In genomic region chr9:79890488-79890887, GRCm38 (mm10) we compare ENCODE assay signal across 17 mouse cellular contexts.
DNase-seq lines count a peak whose midpoint lies in the region; ATAC-seq and TF ChIP-seq lines count a peak whose summit lies in the region.
"Had no signal": no experiment of that assay in that cellular context is flagged by ENCODE, and none has a peak within 500 bp of the region (broad histone marks: within the 10 kb centered on the region; RNA-seq: fewer than 3 reads in every experiment).

No protein-coding gene starts in this region.

- H3K4me1 ChIP-seq in heart, embryonic 13.5 days: peaks cover 52% of the 10 kb centered on the region
- H3K4me1 ChIP-seq in heart, embryonic 10.5 days: peaks cover 40% of the 10 kb centered on the region
- no peaks in the 10 kb centered on the region for H3K4me1 ChIP-seq in hindbrain, postnatal 0 days (ENCODE audit: insufficient read depth, low read length)
- peaks cover 5% of the 10 kb centered on the region; the same call in 1 of the 2 replicates for H3K4me1 ChIP-seq in neural tube, embryonic 14.5 days (ENCODE audit: control insufficient read depth, insufficient read depth, low read length)

- ATAC-seq in heart, embryonic 13.5 days (ENCODE audit: extremely low read depth, insufficient number of reproducible peaks, low FRiP score, low TSS enrichment): no peak
- peak; percentile 39; the same call in 1 of the 2 replicates for ATAC-seq in hindbrain, postnatal 0 days
- peak; percentile 29; the same call in 1 of the 2 replicates for ATAC-seq in neural tube, embryonic 14.5 days (ENCODE audit: low read depth)
- ATAC-seq: Patski had no signal

- no peaks in the 10 kb centered on the region for H3K9me3 ChIP-seq in heart, embryonic 13.5 days
- H3K9me3 ChIP-seq in heart, embryonic 10.5 days: no peaks in the 10 kb centered on the region
- no peaks in the 10 kb centered on the region for H3K9me3 ChIP-seq in hindbrain, postnatal 0 days (ENCODE audit: low read length)
- H3K9me3 ChIP-seq in neural tube, embryonic 14.5 days (ENCODE audit: control insufficient read depth, low read length): no peaks in the 10 kb centered on the region
- H3K9me3 ChIP-seq: embryonic facial prominence, embryonic 10.5 days; heart, embryonic 12.5 days had no signal

- 63% methylated on average over 4 of the region's 4 CpGs for WGBS in heart, embryonic 13.5 days
- 74% methylated on average over 4 of the region's 4 CpGs for WGBS in heart, embryonic 10.5 days
- 10% methylated on average over 4 of the region's 4 CpGs for WGBS in hindbrain, postnatal 0 days
- WGBS in neural tube, embryonic 14.5 days: 13% methylated on average over 4 of the region's 4 CpGs

- H3K27me3 ChIP-seq in heart, embryonic 13.5 days (replicated peaks): no peaks in the 10 kb centered on the region
- no peaks in the 10 kb centered on the region for H3K27me3 ChIP-seq in heart, embryonic 10.5 days (ENCODE audit: insufficient read depth, poor library complexity, severe bottlenecking)
- no peaks in the 10 kb centered on the region for H3K27me3 ChIP-seq in hindbrain, postnatal 0 days (ENCODE audit: insufficient read depth, low read length)
- no peaks in the 10 kb centered on the region for H3K27me3 ChIP-seq in neural tube, embryonic 14.5 days (ENCODE audit: control insufficient read depth, insufficient read depth, low read length)
- H3K27me3 ChIP-seq: CH12.LX; heart, embryonic 12.5 days; Patski had no signal

- H3K27ac ChIP-seq in heart, embryonic 13.5 days (replicated peaks): no peak overlapping the region
- H3K27ac ChIP-seq in heart, embryonic 10.5 days: no peak overlapping the region
- H3K27ac ChIP-seq in hindbrain, postnatal 0 days: no peak overlapping the region
- peak overlapping the region; percentile 10; the same call in 1 of the 2 replicates for H3K27ac ChIP-seq in neural tube, embryonic 14.5 days (ENCODE audit: low read depth, low read length)
- H3K27ac ChIP-seq: embryonic facial prominence, embryonic 10.5 days had no signal

- no peak for TF ChIP-seq CTCF in hindbrain, postnatal 0 days (IDR thresholded peaks at IDR 0.05; ENCODE audit: low read depth)

- DNase-seq in heart, embryonic 10.5 days (ENCODE audit: low spot score): no peak
- DNase-seq in embryo, embryonic 11 days: peak; percentile 28
- DNase-seq in hindbrain, postnatal 0 days (ENCODE audit: low spot score): peak; percentile 30
- DNase-seq in layer of hippocampus, postnatal 25 days (ENCODE audit: extremely low spot score in 1 of 2, low spot score in 1 of 2): no peak
- no peak for DNase-seq in urinary bladder, adult 2 months (ENCODE audit: low spot score)
- DNase-seq: cerebellum, adult 2 months; kidney, adult 2 months; kidney, postnatal 4 days; lung, embryonic 14.5 days; right cerebral cortex, postnatal 25 days; thymus, postnatal 14 days had no signal

- 0 out of 2 replicates have a peak overlapping the region, but pooled peaks have one; percentile 37 for H3K9ac ChIP-seq in heart, embryonic 13.5 days
- H3K9ac ChIP-seq in hindbrain, postnatal 0 days (replicated peaks; ENCODE audit: low read length): no peak overlapping the region
- no peak overlapping the region for H3K9ac ChIP-seq in neural tube, embryonic 14.5 days (replicated peaks; ENCODE audit: low read depth, low read length)
- H3K9ac ChIP-seq: heart, embryonic 12.5 days; lung, embryonic 14.5 days had no signal

- peaks cover under 1% of the 10 kb centered on the region; the same call in 1 of the 2 replicates for H3K36me3 ChIP-seq in heart, embryonic 13.5 days
- H3K36me3 ChIP-seq in heart, embryonic 10.5 days: no peaks in the 10 kb centered on the region
- H3K36me3 ChIP-seq in hindbrain, postnatal 0 days (ENCODE audit: insufficient read depth, low read length): no peaks in the 10 kb centered on the region
- no peaks in the 10 kb centered on the region for H3K36me3 ChIP-seq in neural tube, embryonic 14.5 days (ENCODE audit: control insufficient read depth, insufficient read depth, low read length)
- H3K36me3 ChIP-seq: embryonic facial prominence, embryonic 10.5 days; heart, embryonic 12.5 days had no signal

- no peak overlapping the region for H3K4me3 ChIP-seq in heart, embryonic 13.5 days
- no peak overlapping the region for H3K4me3 ChIP-seq in heart, embryonic 10.5 days
- no peak overlapping the region for H3K4me3 ChIP-seq in hindbrain, postnatal 0 days (ENCODE audit: low read length)
- H3K4me3 ChIP-seq in neural tube, embryonic 14.5 days (ENCODE audit: low read depth, low read length): no peak overlapping the region
- H3K4me3 ChIP-seq: embryonic facial prominence, embryonic 10.5 days; heart, embryonic 12.5 days had no signal

- no peak overlapping the region for H3K4me2 ChIP-seq in heart, embryonic 13.5 days
- no peak overlapping the region for H3K4me2 ChIP-seq in hindbrain, postnatal 0 days (ENCODE audit: low read depth, low read length)
- H3K4me2 ChIP-seq in neural tube, embryonic 14.5 days (ENCODE audit: low read depth, low read length): no peak overlapping the region
- H3K4me2 ChIP-seq: heart, embryonic 12.5 days; lung, embryonic 14.5 days had no signal

Comparison
In these comparisons a context has a peak if more than half of its experiments do, and no peak if none do; other contexts are left out.
1. DNase-seq: peak in embryo, embryonic 11 days (single experiment) and hindbrain, postnatal 0 days (single experiment); none in heart, embryonic 10.5 days (single experiment), layer of hippocampus, postnatal 25 days (0 of 2) and urinary bladder, adult 2 months (single experiment).